Mouse (Mus musculus): ENCODE measurements around the gene Gm11037.
"Not testable (repeated sequence)": the region's sequence is repeated elsewhere in the genome, so short reads cannot be mapped to it uniquely, and the experiment has no call there.

The Gm11037 gene

GRCm38 (mm10) chr2:131132930-131133547, at the start of gene Gm11037:
Gm11037 (plus strand) TSS chr2:131133497.
- no peak for ATAC-seq (ENCODE audit: low TSS enrichment)

- no peak for ATAC-seq (ENCODE audit: low TSS enrichment)
Observed at GRCm38 (mm10) chr2:131084206-131084605, 49.1 kb upstream of the Gm11037 start.

GRCm38 (mm10) chr2:131086667-131087390, 46.5 kb upstream of the Gm11037 start, which contains the start of gene Siglec1:
Siglec1 (minus strand) TSS chr2:131086765.
- no peak for ATAC-seq (ENCODE audit: low TSS enrichment)

GRCm38 (mm10) chr2:131088581-131088980, 44.7 kb upstream of the Gm11037 start:
- no peak for ATAC-seq (ENCODE audit: low TSS enrichment)

- ATAC-seq (ENCODE audit: low TSS enrichment) = no peak
Observed at GRCm38 (mm10) chr2:131089634-131090033, 43.7 kb upstream of the Gm11037 start.

GRCm38 (mm10) chr2:131090852-131091251, 42.4 kb upstream of the Gm11037 start:
- no peak for ATAC-seq (ENCODE audit: low TSS enrichment)

- ATAC-seq (ENCODE audit: low TSS enrichment) = no peak
Observed at GRCm38 (mm10) chr2:131093577-131093976, 39.7 kb upstream of the Gm11037 start.

GRCm38 (mm10) chr2:131094823-131095222, 38.5 kb upstream of the Gm11037 start:
- ATAC-seq (ENCODE audit: low TSS enrichment) = peak; percentile 85

GRCm38 (mm10) chr2:131096101-131096795, 37.0 kb upstream of the Gm11037 start:
- ATAC-seq (ENCODE audit: low TSS enrichment) = peak; percentile 72; the same call in 1 of the 2 replicates

- no peak for ATAC-seq (ENCODE audit: low TSS enrichment)
Observed at GRCm38 (mm10) chr2:131097087-131097486, 36.2 kb upstream of the Gm11037 start.

GRCm38 (mm10) chr2:131101530-131101929, 31.8 kb upstream of the Gm11037 start:
- ATAC-seq (ENCODE audit: low TSS enrichment) = no peak

- ATAC-seq (ENCODE audit: low TSS enrichment) = peak; percentile 64; the same call in 1 of the 2 replicates
Observed at GRCm38 (mm10) chr2:131104021-131104420, 29.3 kb upstream of the Gm11037 start.

- not testable (repeated sequence) for ATAC-seq (ENCODE audit: low TSS enrichment)
Observed at GRCm38 (mm10) chr2:131105061-131105460, 28.2 kb upstream of the Gm11037 start.

GRCm38 (mm10) chr2:131105989-131106388, 27.3 kb upstream of the Gm11037 start:
- no peak for ATAC-seq (ENCODE audit: low TSS enrichment)

GRCm38 (mm10) chr2:131118968-131119574, 14.2 kb upstream of the Gm11037 start:
- ATAC-seq (ENCODE audit: low TSS enrichment) = no peak

- no peak for ATAC-seq (ENCODE audit: low TSS enrichment)
Observed at GRCm38 (mm10) chr2:131124166-131124565, 9.1 kb upstream of the Gm11037 start.

GRCm38 (mm10) chr2:131125157-131125963, 7.9 kb upstream of the Gm11037 start:
- no peak for ATAC-seq (ENCODE audit: low TSS enrichment)

GRCm38 (mm10) chr2:131125964-131126815, 7.1 kb upstream of the Gm11037 start:
- no peak for ATAC-seq (ENCODE audit: low TSS enrichment)

- ATAC-seq (ENCODE audit: low TSS enrichment) = no peak
Observed at GRCm38 (mm10) chr2:131127161-131127730, 6.1 kb upstream of the Gm11037 start, which contains the start of gene Hspa12b. Hspa12b (plus strand) TSS chr2:131127280.

- no peak for ATAC-seq (ENCODE audit: low TSS enrichment)
Observed at GRCm38 (mm10) chr2:131128211-131128610, 5.1 kb upstream of the Gm11037 start.

All from frontal cortex, adult (tissue).